Mouse (Mus musculus): ENCODE measurements around the gene Zfp654. TPM values are rescaled to one million over a fixed set of nuclear protein-coding genes. Genes with fewer than 3 reads are reported as not detected.
A peak's percentile ranks its signal among the peaks of the same experiment; 100 is the strongest.

The Zfp654 gene
- polyA plus RNA-seq, 1 experiment: 1.1 TPM

DNA sequence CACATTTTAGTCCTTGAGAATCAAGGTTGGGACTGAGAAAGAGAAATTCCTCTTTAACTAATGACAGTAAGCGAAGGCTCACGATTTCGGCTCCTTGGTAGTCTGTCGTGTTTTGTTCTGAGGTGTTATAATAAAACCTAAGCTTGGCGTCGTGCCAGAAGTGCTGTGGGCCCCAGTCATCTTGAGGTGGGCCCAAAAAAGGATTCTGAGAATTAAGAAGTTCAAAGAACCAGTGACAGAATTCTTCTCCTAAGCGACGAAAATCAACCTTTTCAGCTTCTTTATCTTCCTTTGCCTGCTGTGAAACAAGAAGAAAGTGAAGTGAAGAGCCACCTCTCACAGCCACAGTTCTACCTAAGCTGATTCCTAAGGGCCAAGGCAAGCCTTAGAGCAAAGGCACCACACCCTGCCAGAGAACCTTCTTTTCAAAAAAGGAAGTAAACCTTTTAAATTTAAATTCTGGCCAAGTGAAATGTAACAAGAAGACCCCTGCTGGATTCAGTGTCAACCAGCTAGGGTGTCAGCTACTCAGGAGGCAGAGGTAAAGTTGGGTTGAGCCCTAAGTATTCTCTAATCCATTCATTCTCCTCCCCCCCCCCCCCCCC, 84.7 kb downstream of the Zfp654 start:
- Histone ChIP-seq H3K27me3 (ENCODE audit: control insufficient read depth, insufficient read depth, insufficient read length) (no peaks in the 10 kb centered on the region), H3ac (ENCODE audit: control insufficient read depth, insufficient read length, low read depth) (no peak overlapping the region), H3K79me2 (ENCODE audit: control insufficient read depth, insufficient read depth) (peaks cover 34% of the 10 kb centered on the region), H3K4me3 (ENCODE audit: insufficient read depth, poor library complexity, severe bottlenecking) (no peak overlapping the region), H3K79me3 (ENCODE audit: low read depth) (peaks cover 22% of the 10 kb centered on the region), H3K36me3 (ENCODE audit: control insufficient read depth, insufficient read depth) (peaks cover 55% of the 10 kb centered on the region)
- TF ChIP-seq MAX (IDR thresholded peaks at IDR 0.05) (no peak), MYOG (IDR thresholded peaks at IDR 0.05; ENCODE audit: control insufficient read depth, extremely low read depth, insufficient read length) (no peak), MYOD1 (IDR thresholded peaks at IDR 0.05; ENCODE audit: control insufficient read depth, insufficient read length, low read depth) (no peak), FOSL1 (IDR thresholded peaks at IDR 0.05; ENCODE audit: insufficient read depth, low read length, poor library complexity, severe bottlenecking) (no peak), CEBPB (IDR thresholded peaks at IDR 0.05; ENCODE audit: low read depth) (no peak), USF1 (IDR thresholded peaks at IDR 0.05; ENCODE audit: low read depth) (no peak), CTCF (IDR thresholded peaks at IDR 0.05; ENCODE audit: control insufficient read depth, insufficient read depth, insufficient read length) (no peak)

DNA sequence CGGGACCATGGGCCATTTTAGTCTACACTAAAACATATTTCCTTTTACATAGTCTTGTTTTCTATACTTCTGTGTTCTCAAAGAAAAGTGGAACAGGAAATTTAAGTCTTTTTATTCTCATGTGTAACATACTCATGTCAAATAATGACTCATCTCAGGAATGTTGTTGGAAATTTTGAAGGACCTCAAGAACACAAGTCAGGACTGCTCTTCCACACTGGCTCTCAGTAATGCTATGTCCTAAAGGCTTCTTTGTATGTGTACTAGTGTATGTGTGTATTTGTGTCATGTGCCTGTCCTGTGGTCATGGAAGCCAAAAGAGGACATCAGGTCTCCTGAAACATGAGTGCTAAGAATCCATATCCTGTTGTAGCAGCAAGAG, 92.2 kb downstream of the Zfp654 start:
- Histone ChIP-seq H3ac (ENCODE audit: control insufficient read depth, insufficient read length, low read depth) (no peak overlapping the region), H3K27me3 (ENCODE audit: control insufficient read depth, insufficient read depth, insufficient read length) (no peaks in the 10 kb centered on the region), H3K4me3 (ENCODE audit: insufficient read depth, poor library complexity, severe bottlenecking) (no peak overlapping the region), H3K79me2 (ENCODE audit: control insufficient read depth, insufficient read depth) (no peaks in the 10 kb centered on the region), H3K36me3 (ENCODE audit: control insufficient read depth, insufficient read depth) (peaks cover 12% of the 10 kb centered on the region), H3K79me3 (ENCODE audit: low read depth) (no peaks in the 10 kb centered on the region)
- no peak for TF ChIP-seq MAX (IDR thresholded peaks at IDR 0.05)
- TF ChIP-seq FOSL1 (IDR thresholded peaks at IDR 0.05; ENCODE audit: insufficient read depth, low read length, poor library complexity, severe bottlenecking): no peak
- TF ChIP-seq CTCF (IDR thresholded peaks at IDR 0.05; ENCODE audit: control insufficient read depth, insufficient read depth, insufficient read length): no peak
- no peak for TF ChIP-seq MYOG (IDR thresholded peaks at IDR 0.05; ENCODE audit: control insufficient read depth, extremely low read depth, insufficient read length)
- TF ChIP-seq USF1 (IDR thresholded peaks at IDR 0.05; ENCODE audit: low read depth): no peak
- no peak for TF ChIP-seq CEBPB (IDR thresholded peaks at IDR 0.05; ENCODE audit: low read depth)
- no peak for TF ChIP-seq MYOD1 (IDR thresholded peaks at IDR 0.05; ENCODE audit: control insufficient read depth, insufficient read length, low read depth)

DNA sequence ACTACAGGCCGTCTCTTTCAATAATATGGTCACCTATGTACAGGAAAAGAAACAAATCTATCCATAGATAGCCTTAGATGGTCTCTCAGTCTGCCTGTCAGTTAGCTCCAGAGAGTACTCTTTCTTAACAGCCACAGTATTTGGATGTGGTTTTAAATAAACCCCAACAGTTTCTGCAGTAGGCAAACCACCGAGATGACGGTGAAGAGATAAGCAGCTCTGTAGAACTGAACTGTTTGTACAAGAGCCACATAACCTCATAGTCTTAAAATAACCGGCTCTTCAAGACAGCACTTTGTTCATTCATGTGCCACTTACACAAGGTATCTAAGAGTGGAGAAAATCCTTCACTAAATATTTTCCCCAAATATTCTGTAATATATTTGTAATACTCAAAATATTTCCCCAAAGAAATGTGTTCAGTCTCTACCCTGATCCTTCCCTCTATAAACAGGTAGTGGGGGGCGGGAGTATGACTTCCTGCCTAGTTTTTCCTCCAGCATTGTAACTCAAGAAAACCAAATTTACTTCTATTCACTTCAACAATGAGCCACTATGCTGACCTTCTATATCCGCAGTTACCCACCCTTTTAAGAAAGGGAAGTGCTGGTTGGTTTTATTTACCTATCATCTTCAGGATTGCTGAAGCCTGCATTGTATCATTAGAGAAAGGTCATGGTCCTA, 92.7 kb downstream of the Zfp654 start:
- no peak overlapping the region for H3K4me3 ChIP-seq (ENCODE audit: insufficient read depth, poor library complexity, severe bottlenecking)
- peaks cover 9% of the 10 kb centered on the region for H3K36me3 ChIP-seq (ENCODE audit: control insufficient read depth, insufficient read depth)
- no peak for TF ChIP-seq FOSL1 (IDR thresholded peaks at IDR 0.05; ENCODE audit: insufficient read depth, low read length, poor library complexity, severe bottlenecking)
- peak; percentile 58 for TF ChIP-seq USF1 (IDR thresholded peaks at IDR 0.05; ENCODE audit: low read depth)
- H3K79me2 ChIP-seq (ENCODE audit: control insufficient read depth, insufficient read depth): no peaks in the 10 kb centered on the region
- no peaks in the 10 kb centered on the region for H3K79me3 ChIP-seq (ENCODE audit: low read depth)
- no peaks in the 10 kb centered on the region for H3K27me3 ChIP-seq (ENCODE audit: control insufficient read depth, insufficient read depth, insufficient read length)
- H3ac ChIP-seq (ENCODE audit: control insufficient read depth, insufficient read length, low read depth): no peak overlapping the region

DNA sequence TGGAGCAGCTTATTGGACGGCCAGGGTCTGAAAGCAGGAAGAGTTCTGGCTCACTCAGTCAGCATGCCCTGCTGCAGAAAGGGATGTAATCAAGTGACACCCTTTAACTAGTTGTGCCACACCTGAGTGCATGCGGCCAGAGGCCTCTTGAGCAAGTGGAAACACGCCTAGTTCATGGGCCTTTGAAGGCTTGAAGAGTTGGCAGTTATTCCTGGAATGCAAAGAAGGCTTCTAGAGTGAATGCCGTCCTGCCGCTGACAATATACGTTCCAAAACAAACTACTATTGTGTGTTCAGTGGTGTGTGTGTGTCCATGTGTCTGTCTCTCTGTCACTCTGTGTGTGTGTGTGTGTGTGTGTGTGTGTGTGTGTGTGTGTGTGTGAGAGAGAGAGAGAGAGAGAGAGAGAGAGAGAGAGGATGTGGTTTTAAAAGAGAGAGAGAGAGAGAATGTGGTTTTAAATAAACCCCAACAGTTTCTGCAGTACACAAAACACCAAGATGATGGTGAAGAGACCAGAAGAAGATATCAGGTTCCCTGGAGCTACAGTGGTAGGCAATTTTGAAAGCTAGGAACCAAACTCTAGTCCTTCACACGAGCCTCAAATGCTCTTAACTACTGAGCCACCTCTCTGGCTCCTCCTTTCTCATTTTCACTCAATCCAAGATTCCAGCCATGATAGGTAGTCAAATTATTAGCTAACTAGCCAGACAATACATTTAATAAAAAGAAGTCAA, 93.6 kb downstream of the Zfp654 start:
- Histone ChIP-seq H3K79me3 (ENCODE audit: low read depth) (no peaks in the 10 kb centered on the region), H3K27me3 (ENCODE audit: control insufficient read depth, insufficient read depth, insufficient read length) (no peaks in the 10 kb centered on the region), H3ac (ENCODE audit: control insufficient read depth, insufficient read length, low read depth) (no peak overlapping the region), H3K36me3 (ENCODE audit: control insufficient read depth, insufficient read depth) (peaks cover under 1% of the 10 kb centered on the region), H3K79me2 (ENCODE audit: control insufficient read depth, insufficient read depth) (no peaks in the 10 kb centered on the region), H3K4me3 (ENCODE audit: insufficient read depth, poor library complexity, severe bottlenecking) (no peak overlapping the region)
- TF ChIP-seq FOSL1 (IDR thresholded peaks at IDR 0.05; ENCODE audit: insufficient read depth, low read length, poor library complexity, severe bottlenecking): no peak
- no peak for TF ChIP-seq CTCF (IDR thresholded peaks at IDR 0.05; ENCODE audit: control insufficient read depth, insufficient read depth, insufficient read length)
- TF ChIP-seq USF1 (IDR thresholded peaks at IDR 0.05; ENCODE audit: low read depth): no peak
- no peak for TF ChIP-seq MYOG (IDR thresholded peaks at IDR 0.05; ENCODE audit: control insufficient read depth, extremely low read depth, insufficient read length)
- no peak for TF ChIP-seq CEBPB (IDR thresholded peaks at IDR 0.05; ENCODE audit: low read depth)
- TF ChIP-seq MAX (IDR thresholded peaks at IDR 0.05): no peak
- TF ChIP-seq MYOD1 (IDR thresholded peaks at IDR 0.05; ENCODE audit: control insufficient read depth, insufficient read length, low read depth): no peak

DNA sequence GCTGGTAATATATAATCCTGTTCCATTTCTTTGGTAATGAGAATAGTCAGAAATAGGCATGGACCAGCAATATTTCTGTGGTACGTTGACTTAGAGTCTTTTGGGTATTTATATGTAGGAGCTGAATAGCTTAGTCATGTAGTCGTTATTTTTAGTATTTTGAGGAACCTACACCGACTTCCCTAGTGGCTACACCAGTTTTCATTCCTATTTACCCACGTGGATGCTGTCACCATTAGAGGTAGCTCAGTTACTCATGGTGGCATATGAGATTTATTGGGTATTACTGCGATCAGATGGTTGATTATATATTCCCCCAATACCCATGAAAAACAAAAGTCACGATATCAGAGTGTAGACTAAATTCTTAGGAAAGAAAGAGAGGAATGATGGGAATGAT, 95.1 kb downstream of the Zfp654 start:
- Histone ChIP-seq H3K79me2 (ENCODE audit: control insufficient read depth, insufficient read depth) (no peaks in the 10 kb centered on the region), H3K27me3 (ENCODE audit: control insufficient read depth, insufficient read depth, insufficient read length) (no peaks in the 10 kb centered on the region)

More for the DNA sequence above, 95.1 kb downstream of the Zfp654 start:
- TF ChIP-seq FOSL1 (IDR thresholded peaks at IDR 0.05; ENCODE audit: insufficient read depth, low read length, poor library complexity, severe bottlenecking): no peak
- no peak for TF ChIP-seq MAX (IDR thresholded peaks at IDR 0.05)
- no peak for TF ChIP-seq MYOG (IDR thresholded peaks at IDR 0.05; ENCODE audit: control insufficient read depth, extremely low read depth, insufficient read length)
- TF ChIP-seq USF1 (IDR thresholded peaks at IDR 0.05; ENCODE audit: low read depth): no peak
- TF ChIP-seq CTCF (IDR thresholded peaks at IDR 0.05; ENCODE audit: control insufficient read depth, insufficient read depth, insufficient read length): no peak
- TF ChIP-seq CEBPB (IDR thresholded peaks at IDR 0.05; ENCODE audit: low read depth): no peak
- TF ChIP-seq MYOD1 (IDR thresholded peaks at IDR 0.05; ENCODE audit: control insufficient read depth, insufficient read length, low read depth): no peak
- H3ac ChIP-seq (ENCODE audit: control insufficient read depth, insufficient read length, low read depth): no peak overlapping the region
- no peaks in the 10 kb centered on the region for H3K36me3 ChIP-seq (ENCODE audit: control insufficient read depth, insufficient read depth)
- no peaks in the 10 kb centered on the region for H3K79me3 ChIP-seq (ENCODE audit: low read depth)
- H3K4me3 ChIP-seq (ENCODE audit: insufficient read depth, poor library complexity, severe bottlenecking): no peak overlapping the region
